Mouse (Mus musculus) megakaryocyte, embryonic 14.5 days (primary cell): ENCODE data around the gene Limk2. TPM values are rescaled to one million over a fixed set of nuclear protein-coding genes. Genes with fewer than 3 reads are reported as not detected.

ENCODE experiments used
- H3K27me3 ChIP-seq: replicated peaks from 2 replicates; pipeline ENCODE3; 2012; ENCODE audit warnings: inconsistent platforms
- H3K36me3 ChIP-seq: replicated peaks from 2 replicates; pipeline ENCODE3; 2012; ENCODE audit warnings: low read length, inconsistent platforms, mixed read lengths
- H3K4me1 ChIP-seq: 2 replicates; pipeline ENCODE4 v1.6.1; 2012; ENCODE audit warnings: inconsistent platforms
- H3K4me3 ChIP-seq: replicated peaks from 2 replicates; pipeline ENCODE3; 2012; ENCODE audit warnings: moderate library complexity, mild to moderate bottlenecking, inconsistent platforms
- H3K9me3 ChIP-seq: 2 replicates; pipeline ENCODE4 v1.6.1; 2012; ENCODE audit warnings: inconsistent platforms
- FLI1 ChIP-seq: IDR thresholded peaks from 2 replicates; pipeline ENCODE4 v1.6.1; 2012; ENCODE audit warnings: low read length, inconsistent platforms, mixed read lengths
- GATA1 ChIP-seq: IDR thresholded peaks from 3 replicates; pipeline ENCODE4 v1.6.1; 2012; ENCODE audit warnings: mixed read lengths, low read length, inconsistent platforms, borderline replicate concordance
- polyA plus RNA-seq: library from polyadenylated mRNA; stranded (reverse); fragments of >175 nt; gene quantifications from 2 replicates; pipeline ENCODE4 v1.2.3, GENCODE M21; 2012; ENCODE audit warnings: low replicate concordance; ENCODE audit not compliant: insufficient read depth

The Limk2 gene
- polyA plus RNA-seq, result 16.4 and 34.1 TPM in 2 replicates

GRCm38 (mm10) chr11:3408997-3409732, at the start of gene Limk2:
Gene Limk2 (minus strand): TSS chr11:3409189.
- no peak for TF ChIP-seq GATA1
- TF ChIP-seq FLI1, result no peak
- no peaks in the 10 kb centered on the region for H3K27me3 ChIP-seq
- H3K9me3 ChIP-seq, result peaks cover 4% of the 10 kb centered on the region; the same call in 1 of the 2 replicates
- peaks cover 53% of the 10 kb centered on the region for H3K4me1 ChIP-seq
- peaks cover 9% of the 10 kb centered on the region for H3K36me3 ChIP-seq
- H3K4me3 ChIP-seq, result peak within 1 kb of the TSS; percentile 95

- H3K4me3 ChIP-seq, result no peak overlapping the region
- TF ChIP-seq GATA1 (no peak), FLI1 (no peak)
These were observed 49.6 kb upstream of the Limk2 start for GRCm38 (mm10) chr11:3458428-3459104.

GRCm38 (mm10) chr11:3456354-3456753, 47.4 kb upstream of the Limk2 start:
- Histone ChIP-seq H3K4me1 (peaks cover 23% of the 10 kb centered on the region), H3K36me3 (peaks cover 29% of the 10 kb centered on the region), H3K27me3 (no peaks in the 10 kb centered on the region), H3K4me3 (no peak overlapping the region), H3K9me3 (no peaks in the 10 kb centered on the region)
- TF ChIP-seq FLI1 (no peak), GATA1 (no peak)

More at GRCm38 (mm10) chr11:3458428-3459104, 49.6 kb upstream of the Limk2 start:
- no peaks in the 10 kb centered on the region for H3K9me3 ChIP-seq
- H3K4me1 ChIP-seq, result peaks cover 15% of the 10 kb centered on the region
- peaks cover 29% of the 10 kb centered on the region for H3K36me3 ChIP-seq
- H3K27me3 ChIP-seq, result no peaks in the 10 kb centered on the region

- no peak overlapping the region for H3K4me3 ChIP-seq
- TF ChIP-seq FLI1 (no peak), GATA1 (no peak)
- H3K9me3 ChIP-seq, result no peaks in the 10 kb centered on the region
- H3K36me3 ChIP-seq, result peaks cover 29% of the 10 kb centered on the region
- peaks cover 36% of the 10 kb centered on the region for H3K4me1 ChIP-seq
- no peaks in the 10 kb centered on the region for H3K27me3 ChIP-seq
These were observed 45.5 kb upstream of the Limk2 start for GRCm38 (mm10) chr11:3454506-3454905.

- Histone ChIP-seq H3K36me3 (peaks cover 29% of the 10 kb centered on the region), H3K4me3 (peak overlapping the region; percentile 82), H3K9me3 (no peaks in the 10 kb centered on the region), H3K27me3 (no peaks in the 10 kb centered on the region), H3K4me1 (peaks cover 42% of the 10 kb centered on the region)
- no peak for TF ChIP-seq GATA1
- no peak for TF ChIP-seq FLI1
These were observed 44.5 kb upstream of the Limk2 start for GRCm38 (mm10) chr11:3453467-3453866.

GRCm38 (mm10) chr11:3452769-3453168, 43.8 kb upstream of the Limk2 start:
- Histone ChIP-seq H3K27me3 (no peaks in the 10 kb centered on the region), H3K4me3 (peak overlapping the region; percentile 97), H3K4me1 (peaks cover 46% of the 10 kb centered on the region), H3K9me3 (no peaks in the 10 kb centered on the region), H3K36me3 (peaks cover 29% of the 10 kb centered on the region)
- TF ChIP-seq FLI1 (no peak), GATA1 (no peak)

- H3K4me1 ChIP-seq, result peaks cover 51% of the 10 kb centered on the region
- H3K36me3 ChIP-seq, result peaks cover 25% of the 10 kb centered on the region
- no peaks in the 10 kb centered on the region for H3K27me3 ChIP-seq
- H3K9me3 ChIP-seq, result no peaks in the 10 kb centered on the region
- H3K4me3 ChIP-seq, result peak within 1 kb of the TSS; percentile 97
- peak; percentile 78; the same call in 1 of the 2 replicates for TF ChIP-seq FLI1
- no peak for TF ChIP-seq GATA1
These were observed 43.2 kb upstream of the Limk2 start, which contains the start of gene Rnf185 for GRCm38 (mm10) chr11:3452167-3452639. Gene Rnf185 (minus strand): TSS chr11:3452363.

GRCm38 (mm10) chr11:3451701-3452163, 42.7 kb upstream of the Limk2 start:
- Histone ChIP-seq H3K4me3 (peak overlapping the region; percentile 97), H3K4me1 (peaks cover 55% of the 10 kb centered on the region), H3K27me3 (no peaks in the 10 kb centered on the region), H3K9me3 (no peaks in the 10 kb centered on the region), H3K36me3 (peaks cover 20% of the 10 kb centered on the region)
- TF ChIP-seq GATA1 (no peak), FLI1 (no peak)

- no peaks in the 10 kb centered on the region for H3K27me3 ChIP-seq
- TF ChIP-seq FLI1 (no peak), GATA1 (no peak)
- peaks cover 3% of the 10 kb centered on the region for H3K36me3 ChIP-seq
- peaks cover 53% of the 10 kb centered on the region for H3K4me1 ChIP-seq
- no peaks in the 10 kb centered on the region for H3K9me3 ChIP-seq
- H3K4me3 ChIP-seq, result no peak overlapping the region
These were observed 35.9 kb upstream of the Limk2 start for GRCm38 (mm10) chr11:3444875-3445274.

GRCm38 (mm10) chr11:3443091-3443490, 34.1 kb upstream of the Limk2 start:
- Histone ChIP-seq H3K27me3 (no peaks in the 10 kb centered on the region), H3K36me3 (peaks cover 3% of the 10 kb centered on the region), H3K4me3 (no peak overlapping the region), H3K4me1 (peaks cover 43% of the 10 kb centered on the region), H3K9me3 (no peaks in the 10 kb centered on the region)
- no peak for TF ChIP-seq FLI1
- no peak for TF ChIP-seq GATA1
